Mouse (Mus musculus) cortical plate, adult 2 months (tissue): ENCODE data around the gene Map2.

ENCODE experiments used
- CTCF ChIP-seq: fragments of 200-500 bp; IDR thresholded peaks from 2 replicates; pipeline ENCODE4 v1.5.1; 2011; ENCODE audit warnings: mild to moderate bottlenecking, control low read depth, low read length; ENCODE audit not compliant: insufficient read depth; ENCODE audit errors: extremely low read depth
- POLR2A ChIP-seq: fragments of 200-500 bp; IDR thresholded peaks from 2 replicates; pipeline ENCODE4 v1.6.1; 2011; ENCODE audit warnings: mild to moderate bottlenecking, low read length, control low read depth; ENCODE audit not compliant: insufficient read depth; ENCODE audit errors: extremely low read depth

GRCm38 (mm10) chr1:66135324-66135723, 39.7 kb upstream of the Map2 start:
- no peak for TF ChIP-seq POLR2A
- TF ChIP-seq CTCF, result no peak
